In genomic region chr17:47622912-47623554, GRCm38 (mm10) we compare ENCODE assay signal across 24 mouse cellular contexts. TPM values are rescaled to one million over a fixed set of nuclear protein-coding genes. Genes with fewer than 3 reads are reported as not detected.
DNase-seq lines count a peak whose midpoint lies in the region; ATAC-seq and TF ChIP-seq lines count a peak whose summit lies in the region.
"Had no signal": no experiment of that assay in that cellular context is flagged by ENCODE, and none has a peak within 500 bp of the region (broad histone marks: within the 10 kb centered on the region; RNA-seq: fewer than 3 reads in every experiment).

No protein-coding gene starts in this region.

- TF ChIP-seq POLR2A in limb, embryonic 14.5 days (IDR thresholded peaks at IDR 0.05; ENCODE audit: borderline replicate concordance, extremely low read depth, insufficient read depth, insufficient read length) = no peak

- ATAC-seq in embryonic facial prominence, embryonic 14.5 days (ENCODE audit: low read depth) = peak; percentile 37; the same call in 1 of the 2 replicates
- peak; percentile 47; the same call in 1 of the 2 replicates for ATAC-seq in limb, embryonic 14.5 days (ENCODE audit: low FRiP score, low read depth)
- no peak for ATAC-seq in forebrain, embryonic 14.5 days
- no peak for ATAC-seq in cerebellum, adult (ENCODE audit: insufficient number of reproducible peaks, low FRiP score, low TSS enrichment)
- ATAC-seq: activated CD4-positive, CD25-positive, alpha-beta regulatory T cell, adult 4 months; forebrain, embryonic 15.5 days; intestine, postnatal 0 days had no signal

- H3K9ac ChIP-seq in embryonic facial prominence, embryonic 14.5 days (ENCODE audit: low read depth, low read length) = no peak overlapping the region
- no peak overlapping the region for H3K9ac ChIP-seq in limb, embryonic 14.5 days (ENCODE audit: low read depth, low read length, severe bottlenecking)
- no peak overlapping the region for H3K9ac ChIP-seq in forebrain, embryonic 14.5 days (ENCODE audit: low read length)
- H3K9ac ChIP-seq: embryonic facial prominence, embryonic 13.5 days; forebrain, embryonic 15.5 days; heart, embryonic 12.5 days; heart, embryonic 15.5 days; hindbrain, embryonic 12.5 days; hindbrain, embryonic 15.5 days had no signal

- H3K36me3 ChIP-seq in embryonic facial prominence, embryonic 14.5 days (ENCODE audit: control insufficient read depth, insufficient read depth, low read length) = peaks cover 61% of the 10 kb centered on the region
- H3K36me3 ChIP-seq in embryonic facial prominence, embryonic 10.5 days (replicated peaks) = peaks cover 94% of the 10 kb centered on the region
- H3K36me3 ChIP-seq in limb, embryonic 14.5 days (ENCODE audit: control insufficient read depth, insufficient read depth, low read length) = peaks cover 56% of the 10 kb centered on the region
- H3K36me3 ChIP-seq in limb, embryonic 10.5 days = peaks cover 90% of the 10 kb centered on the region
- peaks cover 58% of the 10 kb centered on the region for H3K36me3 ChIP-seq in forebrain, embryonic 14.5 days (ENCODE audit: control insufficient read depth, insufficient read depth, low read length)

- H3K27ac ChIP-seq in embryonic facial prominence, embryonic 14.5 days (replicated peaks; ENCODE audit: low read depth, low read length) = no peak overlapping the region
- no peak overlapping the region for H3K27ac ChIP-seq in embryonic facial prominence, embryonic 10.5 days (replicated peaks)
- H3K27ac ChIP-seq in limb, embryonic 14.5 days (replicated peaks; ENCODE audit: low read depth, low read length) = no peak overlapping the region
- no peak overlapping the region for H3K27ac ChIP-seq in limb, embryonic 10.5 days
- H3K27ac ChIP-seq in forebrain, embryonic 14.5 days (ENCODE audit: low read depth, low read length) = no peak overlapping the region
- H3K27ac ChIP-seq: embryonic facial prominence, embryonic 13.5 days; forebrain, embryonic 15.5 days; heart, embryonic 15.5 days; hindbrain, embryonic 12.5 days; hindbrain, embryonic 15.5 days had no signal

- no peak overlapping the region for H3K4me2 ChIP-seq in embryonic facial prominence, embryonic 14.5 days (ENCODE audit: low read depth, low read length)
- no peak overlapping the region for H3K4me2 ChIP-seq in limb, embryonic 14.5 days (replicated peaks; ENCODE audit: low read depth, low read length, severe bottlenecking)
- no peak overlapping the region for H3K4me2 ChIP-seq in forebrain, embryonic 14.5 days (ENCODE audit: low read length)
- H3K4me2 ChIP-seq: embryonic facial prominence, embryonic 13.5 days; forebrain, embryonic 15.5 days; heart, embryonic 12.5 days; heart, embryonic 15.5 days; hindbrain, embryonic 12.5 days; hindbrain, embryonic 15.5 days had no signal

- 87% methylated on average over 14 of the region's 14 CpGs for WGBS in embryonic facial prominence, embryonic 14.5 days
- 93% methylated on average over 14 of the region's 14 CpGs for WGBS in embryonic facial prominence, embryonic 10.5 days
- 87% methylated on average over 14 of the region's 14 CpGs for WGBS in limb, embryonic 14.5 days
- 95% methylated on average over 14 of the region's 14 CpGs for WGBS in limb, embryonic 10.5 days
- WGBS in forebrain, embryonic 14.5 days = 95% methylated on average over 14 of the region's 14 CpGs

- no peaks in the 10 kb centered on the region for H3K27me3 ChIP-seq in embryonic facial prominence, embryonic 14.5 days (replicated peaks; ENCODE audit: control insufficient read depth, insufficient read depth, low read length)
- H3K27me3 ChIP-seq in embryonic facial prominence, embryonic 10.5 days (replicated peaks; ENCODE audit: low read depth, poor library complexity, severe bottlenecking) = no peaks in the 10 kb centered on the region
- no peaks in the 10 kb centered on the region for H3K27me3 ChIP-seq in limb, embryonic 14.5 days (ENCODE audit: control insufficient read depth, insufficient read depth, low read length)
- no peaks in the 10 kb centered on the region for H3K27me3 ChIP-seq in limb, embryonic 10.5 days (ENCODE audit: low read depth, poor library complexity, severe bottlenecking)
- no peaks in the 10 kb centered on the region for H3K27me3 ChIP-seq in forebrain, embryonic 14.5 days (replicated peaks; ENCODE audit: control insufficient read depth, insufficient read depth, low read length)
- H3K27me3 ChIP-seq: embryonic facial prominence, embryonic 13.5 days; forebrain, embryonic 15.5 days; heart, embryonic 12.5 days; heart, embryonic 15.5 days; hindbrain, embryonic 12.5 days; hindbrain, embryonic 15.5 days had no signal

- intact Hi-C loops in gastrocnemius, postnatal 14 days (cut with DNase I; ENCODE audit: low total_unique reads) = no loop called here
- intact Hi-C loops in gastrocnemius, postnatal 36 days (cut with DNase I) = no loop called here

- no peaks in the 10 kb centered on the region for H3K4me1 ChIP-seq in embryonic facial prominence, embryonic 14.5 days (ENCODE audit: control insufficient read depth, insufficient read depth, low read length)
- peaks cover 2% of the 10 kb centered on the region for H3K4me1 ChIP-seq in embryonic facial prominence, embryonic 10.5 days
- no peaks in the 10 kb centered on the region for H3K4me1 ChIP-seq in limb, embryonic 14.5 days (ENCODE audit: control insufficient read depth, insufficient read depth, low read length)
- H3K4me1 ChIP-seq in limb, embryonic 10.5 days = peaks cover under 1% of the 10 kb centered on the region; the same call in 1 of the 2 replicates
- no peaks in the 10 kb centered on the region for H3K4me1 ChIP-seq in forebrain, embryonic 14.5 days (ENCODE audit: control insufficient read depth, insufficient read depth, low read length)
- H3K4me1 ChIP-seq: hindbrain, embryonic 12.5 days had no signal

- no peak overlapping the region for H3K4me3 ChIP-seq in embryonic facial prominence, embryonic 14.5 days (ENCODE audit: low read depth, low read length)
- H3K4me3 ChIP-seq in embryonic facial prominence, embryonic 10.5 days = no peak overlapping the region
- no peak overlapping the region for H3K4me3 ChIP-seq in limb, embryonic 14.5 days (replicated peaks; ENCODE audit: low read length)
- no peak overlapping the region for H3K4me3 ChIP-seq in limb, embryonic 10.5 days
- H3K4me3 ChIP-seq in forebrain, embryonic 14.5 days (ENCODE audit: low read depth, low read length) = no peak overlapping the region
- H3K4me3 ChIP-seq: embryonic facial prominence, embryonic 13.5 days; forebrain, embryonic 15.5 days; heart, embryonic 12.5 days; heart, embryonic 15.5 days; hindbrain, embryonic 12.5 days; hindbrain, embryonic 15.5 days had no signal

- H3K9me3 ChIP-seq in embryonic facial prominence, embryonic 14.5 days (ENCODE audit: control insufficient read depth, low read length) = no peaks in the 10 kb centered on the region
- no peaks in the 10 kb centered on the region for H3K9me3 ChIP-seq in embryonic facial prominence, embryonic 10.5 days
- H3K9me3 ChIP-seq in limb, embryonic 14.5 days (ENCODE audit: control insufficient read depth, low read length) = no peaks in the 10 kb centered on the region
- H3K9me3 ChIP-seq in limb, embryonic 10.5 days (replicated peaks) = no peaks in the 10 kb centered on the region
- no peaks in the 10 kb centered on the region for H3K9me3 ChIP-seq in forebrain, embryonic 14.5 days (replicated peaks; ENCODE audit: control insufficient read depth, low read length)
- H3K9me3 ChIP-seq: embryonic facial prominence, embryonic 13.5 days; forebrain, embryonic 15.5 days; heart, embryonic 12.5 days; heart, embryonic 15.5 days; hindbrain, embryonic 12.5 days; hindbrain, embryonic 15.5 days had no signal

- DNase-seq in embryonic facial prominence, embryonic 14.5 days (ENCODE audit: low spot score) = no peak
- DNase-seq in embryonic facial prominence, embryonic 10.5 days (ENCODE audit: low spot score) = no peak
- peak; percentile 47 for DNase-seq in gastrocnemius, postnatal 14 days
- DNase-seq in gastrocnemius, postnatal 36 days = no peak
- no peak for DNase-seq in limb, embryonic 14.5 days (ENCODE audit: low spot score)
- no peak for DNase-seq in limb, embryonic 10.5 days (ENCODE audit: low spot score)
- DNase-seq in forebrain, embryonic 14.5 days (ENCODE audit: low spot score) = no peak
- DNase-seq: adrenal gland, adult 8-10 months; adrenal gland, postnatal 36 days; cerebellum, adult 11 months; cerebellum, adult 2 months; cerebellum, adult 9-11 months; cerebellum, postnatal 25 days; heart, postnatal 10 days; kidney, adult 2 months had no signal

RNA-seq across cellular contexts. Expression of gene Usp49, which starts 7.5 kb away (rescaled TPM):
- polyA plus RNA-seq in embryonic facial prominence, embryonic 14.5 days (2014; fragmentation: Nextera tagmentation; extraction: Ambion mirVana) = 3.8 and 4.1 TPM in 2 replicates
- polyA plus RNA-seq in embryonic facial prominence, embryonic 10.5 days (2016; fragmentation: Nextera tagmentation; extraction: Ambion mirVana) = 4.1 and 5.4 TPM in 2 replicates
- 1 to 10 TPM; 3.2 to 4.3 TPM for total RNA-seq in gastrocnemius, postnatal 14 days (2021)
- total RNA-seq in gastrocnemius, postnatal 36 days (2021) = 1 to 10 TPM; 3.2 to 3.3 TPM
- polyA plus RNA-seq in limb, embryonic 14.5 days (2012; rRNA removed) = 17.6 and 20.8 TPM in 2 replicates
- polyA plus RNA-seq in limb, embryonic 14.5 days (2014; fragmentation: Nextera tagmentation; extraction: Ambion mirVana) = 5.0 and 5.2 TPM in 2 replicates
- polyA plus RNA-seq in limb, embryonic 10.5 days (2016; fragmentation: Nextera tagmentation; extraction: Ambion mirVana) = 5.5 and 6.8 TPM in 2 replicates
- 5.9 and 6.6 TPM in 2 replicates for polyA plus RNA-seq in forebrain, embryonic 14.5 days (2014; fragmentation: Nextera tagmentation; extraction: Ambion mirVana)

RNA-seq across cellular contexts. Expression of gene Gm20517, which starts 11.6 kb away (rescaled TPM):
- 1.4 and 1.9 TPM in 2 replicates for polyA plus RNA-seq in embryonic facial prominence, embryonic 14.5 days (2014; fragmentation: Nextera tagmentation; extraction: Ambion mirVana)
- polyA plus RNA-seq in embryonic facial prominence, embryonic 10.5 days (2016; fragmentation: Nextera tagmentation; extraction: Ambion mirVana) = 1.6 and 2.4 TPM in 2 replicates
- 1 to 10 TPM; 1.2 to 1.9 TPM for total RNA-seq in gastrocnemius, postnatal 14 days (2021)
- 1 to 10 TPM in 1 of 2 experiments, under 1 TPM in 1; 0.42 to 1.3 TPM for total RNA-seq in gastrocnemius, postnatal 36 days (2021)
- polyA plus RNA-seq in limb, embryonic 14.5 days (2012; rRNA removed) = 1.3 and 1.4 TPM in 2 replicates
- 0.72 and 1.4 TPM in 2 replicates for polyA plus RNA-seq in limb, embryonic 14.5 days (2014; fragmentation: Nextera tagmentation; extraction: Ambion mirVana)
- polyA plus RNA-seq in limb, embryonic 10.5 days (2016; fragmentation: Nextera tagmentation; extraction: Ambion mirVana) = 0.81 and 2.1 TPM in 2 replicates
- polyA plus RNA-seq in forebrain, embryonic 14.5 days (2014; fragmentation: Nextera tagmentation; extraction: Ambion mirVana) = 1.8 and 3.6 TPM in 2 replicates

RNA-seq across cellular contexts. Expression of gene Med20, which starts 11.7 kb away (rescaled TPM):
- 47.7 and 50.2 TPM in 2 replicates for polyA plus RNA-seq in embryonic facial prominence, embryonic 14.5 days (2014; fragmentation: Nextera tagmentation; extraction: Ambion mirVana)
- 46.7 and 48.9 TPM in 2 replicates for polyA plus RNA-seq in embryonic facial prominence, embryonic 10.5 days (2016; fragmentation: Nextera tagmentation; extraction: Ambion mirVana)
- total RNA-seq in gastrocnemius, postnatal 14 days (2021) = 10 to 100 TPM; 10.3 to 12.6 TPM
- 10 to 100 TPM; 12.9 to 14.9 TPM for total RNA-seq in gastrocnemius, postnatal 36 days (2021)
- polyA plus RNA-seq in limb, embryonic 14.5 days (2012; rRNA removed) = 59.5 and 64.7 TPM in 2 replicates
- 50.6 and 55.0 TPM in 2 replicates for polyA plus RNA-seq in limb, embryonic 14.5 days (2014; fragmentation: Nextera tagmentation; extraction: Ambion mirVana)
- polyA plus RNA-seq in limb, embryonic 10.5 days (2016; fragmentation: Nextera tagmentation; extraction: Ambion mirVana) = 51.6 and 53.4 TPM in 2 replicates
- polyA plus RNA-seq in forebrain, embryonic 14.5 days (2014; fragmentation: Nextera tagmentation; extraction: Ambion mirVana) = 55.4 and 55.5 TPM in 2 replicates

RNA-seq across cellular contexts. Expression of gene Bysl, which starts 11.7 kb away (rescaled TPM):
- 21.3 and 22.4 TPM in 2 replicates for polyA plus RNA-seq in embryonic facial prominence, embryonic 14.5 days (2014; fragmentation: Nextera tagmentation; extraction: Ambion mirVana)
- polyA plus RNA-seq in embryonic facial prominence, embryonic 10.5 days (2016; fragmentation: Nextera tagmentation; extraction: Ambion mirVana) = 43.8 and 44.7 TPM in 2 replicates
- 10 to 100 TPM; 12.3 to 14.8 TPM for total RNA-seq in gastrocnemius, postnatal 14 days (2021)
- 10 to 100 TPM; 13.8 to 14.2 TPM for total RNA-seq in gastrocnemius, postnatal 36 days (2021)
- 19.5 and 20.4 TPM in 2 replicates for polyA plus RNA-seq in limb, embryonic 14.5 days (2012; rRNA removed)
- 20.6 and 24.0 TPM in 2 replicates for polyA plus RNA-seq in limb, embryonic 14.5 days (2014; fragmentation: Nextera tagmentation; extraction: Ambion mirVana)
- polyA plus RNA-seq in limb, embryonic 10.5 days (2016; fragmentation: Nextera tagmentation; extraction: Ambion mirVana) = 41.3 and 48.3 TPM in 2 replicates
- polyA plus RNA-seq in forebrain, embryonic 14.5 days (2014; fragmentation: Nextera tagmentation; extraction: Ambion mirVana) = 25.1 and 33.2 TPM in 2 replicates

Comparison
In these comparisons a context has a peak if more than half of its experiments do, and no peak if none do; other contexts are left out.
1. ATAC-seq: peak in embryonic facial prominence, embryonic 14.5 days (single experiment) and limb, embryonic 14.5 days (single experiment); none in forebrain, embryonic 14.5 days (single experiment) and cerebellum, adult (single experiment).